Mouse (Mus musculus): ENCODE measurements around the gene Zfp961. TPM values are rescaled to one million over a fixed set of nuclear protein-coding genes. Genes with fewer than 3 reads are reported as not detected.
A peak's percentile ranks its signal among the peaks of the same experiment; 100 is the strongest.
"Not testable (repeated sequence)": the region's sequence is repeated elsewhere in the genome, so short reads cannot be mapped to it uniquely, and the experiment has no call there.

Gene Zfp961
- polyA plus RNA-seq, 1 experiment from 2014 or later = 13.3 TPM

DNA sequence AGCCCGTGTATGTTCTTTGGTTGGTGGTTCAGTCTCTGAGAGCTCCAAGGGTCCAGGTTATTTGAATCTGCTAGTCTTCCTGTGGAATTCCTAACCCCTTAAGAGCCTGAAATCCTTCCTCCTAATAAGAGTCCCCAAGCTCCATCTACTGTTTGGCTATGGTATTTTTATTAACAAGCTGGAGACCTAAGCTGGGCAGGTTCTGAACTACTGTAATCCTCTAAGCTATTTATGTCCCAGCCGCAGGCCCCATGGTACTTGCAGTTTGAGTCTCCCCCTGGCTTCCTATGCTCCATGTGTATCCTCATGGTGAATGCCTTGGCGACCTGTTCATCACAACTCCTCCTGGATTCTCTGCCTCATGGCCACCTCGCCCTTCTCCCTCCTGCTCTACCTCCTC, 33.8 kb downstream of the Zfp961 start:
- peak; percentile 31 for ATAC-seq
- DNase-seq (ENCODE audit: low read depth, low spot score) = no peak

GRCm38 (mm10) chr8:71988110-71988866, 37.5 kb downstream of the Zfp961 start:
- ChIA-PET CTCF (no interaction called here), POLR2A (interaction anchor here (1.6 kb wide), 1 partner anchor 28 kb away, joined by 3 read pairs; no protein-coding TSS in a partner anchor)
- in situ Hi-C loops (cut with MboI; ENCODE audit: low pct_unique_long_range_greater_than_20kb) = loop anchor here (25.0 kb wide), 2 partner anchors 226 to 851 kb away; no protein-coding TSS in a partner anchor
- ATAC-seq (peak; percentile 13), DNase-seq (ENCODE audit: low read depth, low spot score) (no peak)
- H3K27me3 ChIP-seq = peaks cover 40% of the 10 kb centered on the region
- no peak for TF ChIP-seq CTCF (IDR thresholded peaks at IDR 0.05)

More for the DNA sequence above, 33.8 kb downstream of the Zfp961 start:
- CTCF ChIA-PET = interaction anchor here (1.1 to 1.2 kb wide), 2 partner anchors 12 to 76 kb away, joined by 3 read pairs; partner anchors contain the start of genes Zfp617 and Zfp882
- in situ Hi-C loops (cut with MboI; ENCODE audit: low pct_unique_long_range_greater_than_20kb) = loop anchor here (25.0 kb wide), 2 partner anchors 222 to 847 kb away; no protein-coding TSS in a partner anchor
- peaks cover 31% of the 10 kb centered on the region for H3K27me3 ChIP-seq
- TF ChIP-seq CTCF (IDR thresholded peaks at IDR 0.05) = peak; percentile 45
- POLR2A ChIA-PET = no interaction called here

GRCm38 (mm10) chr8:71988867-71989599, 38.2 kb downstream of the Zfp961 start:
- TF ChIP-seq CTCF (IDR thresholded peaks at IDR 0.05) = no peak
- ChIA-PET POLR2A (no interaction called here), CTCF (no interaction called here)
- DNase-seq (ENCODE audit: low read depth, low spot score) = no peak
- in situ Hi-C loops (cut with MboI; ENCODE audit: low pct_unique_long_range_greater_than_20kb) = loop anchor here (25.0 kb wide), 2 partner anchors 227 to 852 kb away; no protein-coding TSS in a partner anchor
- no peak for ATAC-seq
- H3K27me3 ChIP-seq = peaks cover 40% of the 10 kb centered on the region

- POLR2A ChIA-PET = no interaction called here
- in situ Hi-C loops (cut with MboI; ENCODE audit: low pct_unique_long_range_greater_than_20kb) = loop anchor here (25.0 kb wide), 2 partner anchors 237 to 862 kb away; no protein-coding TSS in a partner anchor
Observed at GRCm38 (mm10) chr8:71999434-71999833, 48.6 kb downstream of the Zfp961 start.

DNA sequence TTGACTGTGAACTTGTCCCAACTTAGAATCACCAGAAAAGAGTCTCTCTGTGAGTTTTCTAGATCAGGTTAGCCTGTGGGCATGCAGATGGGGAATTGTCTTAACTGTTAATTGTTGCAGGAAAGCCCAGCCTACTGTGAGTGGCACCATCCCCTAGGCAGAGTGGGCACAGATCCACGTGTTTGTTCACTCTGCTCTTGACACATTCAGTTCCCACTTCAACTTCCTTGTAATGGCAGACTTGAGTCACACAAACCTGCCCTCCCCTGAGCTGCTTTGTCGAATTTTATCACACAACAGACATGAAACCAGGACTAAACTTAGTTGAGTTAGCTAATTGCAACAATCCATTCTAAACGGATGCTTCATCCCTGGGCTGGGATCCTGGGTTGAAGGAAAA, 49.4 kb downstream of the Zfp961 start:
- in situ Hi-C loops (cut with MboI; ENCODE audit: low pct_unique_long_range_greater_than_20kb) = no loop called here
- POLR2A ChIA-PET = no interaction called here
- DNase-seq (ENCODE audit: low read depth, low spot score) (no peak), ATAC-seq (no peak)
- CTCF ChIA-PET = no interaction called here
- H3K27me3 ChIP-seq = peaks cover 10% of the 10 kb centered on the region
- TF ChIP-seq CTCF (IDR thresholded peaks at IDR 0.05) = no peak

More at GRCm38 (mm10) chr8:71999434-71999833, 48.6 kb downstream of the Zfp961 start:
- ATAC-seq (no peak), DNase-seq (ENCODE audit: low read depth, low spot score) (no peak)
- TF ChIP-seq CTCF (IDR thresholded peaks at IDR 0.05) = no peak
- peaks cover 10% of the 10 kb centered on the region for H3K27me3 ChIP-seq
- CTCF ChIA-PET = no interaction called here

- peaks cover 10% of the 10 kb centered on the region for H3K27me3 ChIP-seq
- no peak for DNase-seq (ENCODE audit: low read depth, low spot score)
- ATAC-seq = no peak
- TF ChIP-seq CTCF (IDR thresholded peaks at IDR 0.05) = no peak
- CTCF ChIA-PET = no interaction called here
- POLR2A ChIA-PET = no interaction called here
- in situ Hi-C loops (cut with MboI; ENCODE audit: low pct_unique_long_range_greater_than_20kb) = no loop called here
Observed at GRCm38 (mm10) chr8:72002942-72003341, 52.1 kb downstream of the Zfp961 start.

DNA sequence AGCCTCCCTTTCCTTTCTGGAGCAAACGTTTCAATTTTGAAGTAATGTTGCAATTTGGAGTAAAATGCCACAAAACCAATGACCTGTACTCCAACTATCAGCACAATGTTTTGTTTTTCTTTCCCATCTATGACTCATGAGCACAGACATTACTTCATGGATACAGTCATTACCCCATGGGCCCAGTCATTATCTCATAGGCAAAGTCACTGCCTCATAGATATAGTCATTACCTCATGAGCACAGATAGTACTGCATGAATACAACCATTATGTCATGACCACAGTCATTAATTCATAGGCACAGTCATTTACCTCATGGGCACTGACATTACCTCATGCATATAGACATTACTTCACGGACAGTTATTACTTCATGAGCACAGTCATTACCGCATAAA, 55.1 kb downstream of the Zfp961 start:
- no peak for TF ChIP-seq CTCF (IDR thresholded peaks at IDR 0.05)
- POLR2A ChIA-PET = no interaction called here
- DNase-seq (ENCODE audit: low read depth, low spot score) = no peak
- CTCF ChIA-PET = no interaction called here
- H3K27me3 ChIP-seq = peaks cover 7% of the 10 kb centered on the region
- ATAC-seq = no peak
- in situ Hi-C loops (cut with MboI; ENCODE audit: low pct_unique_long_range_greater_than_20kb) = no loop called here

DNA sequence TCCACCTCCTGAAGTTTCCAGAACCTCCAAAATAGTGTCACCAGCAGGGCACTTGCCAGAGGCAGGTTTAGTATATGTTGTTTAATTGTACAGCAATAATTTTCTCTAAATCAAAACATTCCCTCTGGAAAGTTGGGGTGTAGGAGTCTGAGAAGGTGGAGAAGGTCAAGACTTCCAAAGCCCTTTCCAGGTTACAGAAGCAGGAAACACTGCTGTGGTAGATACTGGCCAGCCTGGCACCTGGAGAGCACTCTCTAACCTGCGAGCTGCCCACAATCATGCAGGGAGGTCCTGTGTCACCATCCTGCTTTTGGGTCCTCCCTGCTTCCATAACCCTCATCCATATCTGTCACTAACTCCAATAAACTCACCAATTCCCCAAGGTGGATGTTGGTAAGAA, 55.9 kb downstream of the Zfp961 start:
- in situ Hi-C loops (cut with MboI; ENCODE audit: low pct_unique_long_range_greater_than_20kb) = no loop called here
- TF ChIP-seq CTCF (IDR thresholded peaks at IDR 0.05) = no peak

GRCm38 (mm10) chr8:72008134-72008641, 57.4 kb downstream of the Zfp961 start:
- TF ChIP-seq CTCF (IDR thresholded peaks at IDR 0.05) = no peak
- POLR2A ChIA-PET = no interaction called here
- in situ Hi-C loops (cut with MboI; ENCODE audit: low pct_unique_long_range_greater_than_20kb) = no loop called here
- no peaks in the 10 kb centered on the region for H3K27me3 ChIP-seq
- CTCF ChIA-PET = no interaction called here
- ATAC-seq = no peak
- no peak for DNase-seq (ENCODE audit: low read depth, low spot score)

More for the DNA sequence above, 55.9 kb downstream of the Zfp961 start:
- H3K27me3 ChIP-seq = peaks cover 6% of the 10 kb centered on the region
- DNase-seq (ENCODE audit: low read depth, low spot score) (no peak), ATAC-seq (no peak)
- ChIA-PET CTCF (no interaction called here), POLR2A (no interaction called here)

GRCm38 (mm10) chr8:72009473-72009872, 58.6 kb downstream of the Zfp961 start, which contains the start of gene Cyp4f18:
TSS of gene Cyp4f18 (minus strand) at chr8:72009626.
- no peaks in the 10 kb centered on the region for H3K27me3 ChIP-seq
- ATAC-seq (no peak), DNase-seq (ENCODE audit: low read depth, low spot score) (no peak)
- in situ Hi-C loops (cut with MboI; ENCODE audit: low pct_unique_long_range_greater_than_20kb) = no loop called here
- ChIA-PET CTCF (no interaction called here), POLR2A (no interaction called here)
- TF ChIP-seq CTCF (IDR thresholded peaks at IDR 0.05) = no peak

- CTCF ChIA-PET; POLR2A ChIA-PET; ATAC-seq; H3K27me3 ChIP-seq; DNase-seq (ENCODE audit: low read depth, low spot score): not testable (repeated sequence)
- in situ Hi-C loops (cut with MboI; ENCODE audit: low pct_unique_long_range_greater_than_20kb) = loop anchor here (10.0 kb wide), 1 partner anchor 51 kb away; no protein-coding TSS in a partner anchor
Observed at GRCm38 (mm10) chr8:72013506-72014228, 62.8 kb downstream of the Zfp961 start.

- DNase-seq (ENCODE audit: low read depth, low spot score); H3K27me3 ChIP-seq; CTCF ChIA-PET; POLR2A ChIA-PET: not testable (repeated sequence)
- in situ Hi-C loops (cut with MboI; ENCODE audit: low pct_unique_long_range_greater_than_20kb) = loop anchor here (10.0 kb wide), 1 partner anchor 47 kb away; no protein-coding TSS in a partner anchor
- peak; percentile 21 for ATAC-seq
Observed at GRCm38 (mm10) chr8:72017339-72017738, 66.5 kb downstream of the Zfp961 start.
